Mouse (Mus musculus) left cerebral cortex, postnatal 36 days (tissue): ENCODE results near the gene Irx3. TPM values are rescaled to one million over a fixed set of nuclear protein-coding genes. Genes with fewer than 3 reads are reported as not detected.

ENCODE experiments used
- DNase-seq, 2 experiments: peaks; one replicate each; pipeline ENCODE4 v3.0.0; 2021 to 2022; ENCODE audit warnings: low spot score in 2 of 2, mixed read lengths in 1 of 2
- intact Hi-C: fragments of 180-260 bp; cut with DNase I; formaldehyde crosslinking; loops from one replicate; pipeline ENCODE4 v1.15.1; 2025
- total RNA-seq, 2 experiments: library from RNA; stranded (reverse); gene quantifications; 2 replicates each; pipeline ENCODE4 v1.2.3; 2021

Irx3 gene
- total RNA-seq, result under 1 TPM; 0.20 to 0.27 TPM

GRCm38 (mm10) chr8:91801839-91802238, at the start of gene Irx3:
TSS of gene Irx3 (minus strand) at chr8:91802067.
- intact Hi-C loops, result loop anchor here (1.0 to 10.0 kb wide), 2 partner anchors 554 to 873 kb away; partner anchors contain the start of gene Irx6

GRCm38 (mm10) chr8:91851359-91851758, 49.5 kb upstream of the Irx3 start:
- DNase-seq, result no peak
- intact Hi-C loops, result no loop called here

More at GRCm38 (mm10) chr8:91801839-91802238, at the start of gene Irx3:
- DNase-seq, result no peak

GRCm38 (mm10) chr8:91849984-91850383, 48.1 kb upstream of the Irx3 start:
- intact Hi-C loops, result no loop called here

GRCm38 (mm10) chr8:91849529-91849928, 47.7 kb upstream of the Irx3 start:
- intact Hi-C loops, result no loop called here

More at GRCm38 (mm10) chr8:91849984-91850383, 48.1 kb upstream of the Irx3 start:
- DNase-seq, result no peak

GRCm38 (mm10) chr8:91845641-91846040, 43.8 kb upstream of the Irx3 start:
- no peak for DNase-seq
- intact Hi-C loops, result no loop called here

More at GRCm38 (mm10) chr8:91849529-91849928, 47.7 kb upstream of the Irx3 start:
- DNase-seq, result no peak

- intact Hi-C loops, result no loop called here
- DNase-seq, result no peak
Observed at GRCm38 (mm10) chr8:91837131-91837530, 35.3 kb upstream of the Irx3 start.

GRCm38 (mm10) chr8:91836685-91837084, 34.8 kb upstream of the Irx3 start:
- intact Hi-C loops, result no loop called here
- no peak for DNase-seq

GRCm38 (mm10) chr8:91827661-91828060, 25.8 kb upstream of the Irx3 start:
- DNase-seq, result no peak
- intact Hi-C loops, result no loop called here

- intact Hi-C loops, result no loop called here
- DNase-seq, result no peak
Observed at GRCm38 (mm10) chr8:91827192-91827591, 25.3 kb upstream of the Irx3 start.

- intact Hi-C loops, result no loop called here
- DNase-seq, result no peak
Observed at GRCm38 (mm10) chr8:91823357-91823756, 21.5 kb upstream of the Irx3 start.

- no peak for DNase-seq
- intact Hi-C loops, result no loop called here
Observed at GRCm38 (mm10) chr8:91822746-91823145, 20.9 kb upstream of the Irx3 start.

- intact Hi-C loops, result no loop called here
Observed at GRCm38 (mm10) chr8:91821976-91822375, 20.1 kb upstream of the Irx3 start.

GRCm38 (mm10) chr8:91819778-91820177, 17.9 kb upstream of the Irx3 start:
- intact Hi-C loops, result no loop called here
- no peak for DNase-seq

More at GRCm38 (mm10) chr8:91821976-91822375, 20.1 kb upstream of the Irx3 start:
- DNase-seq, result no peak

GRCm38 (mm10) chr8:91818784-91819183, 16.9 kb upstream of the Irx3 start:
- intact Hi-C loops, result no loop called here
- no peak for DNase-seq

GRCm38 (mm10) chr8:91814106-91814505, 12.2 kb upstream of the Irx3 start:
- no peak for DNase-seq
- intact Hi-C loops, result no loop called here

GRCm38 (mm10) chr8:91806720-91807241, 4.9 kb upstream of the Irx3 start:
- intact Hi-C loops, result loop anchor here (10.0 kb wide), 1 partner anchor 868 kb away; the partner anchor contains the start of gene Irx6
- no peak for DNase-seq

- intact Hi-C loops, result loop anchor here (10.0 kb wide), 1 partner anchor 869 kb away; the partner anchor contains the start of gene Irx6
- DNase-seq, result no peak
Observed at GRCm38 (mm10) chr8:91806084-91806719, 4.3 kb upstream of the Irx3 start.

GRCm38 (mm10) chr8:91805254-91805671, 3.4 kb upstream of the Irx3 start:
- DNase-seq, result no peak
- intact Hi-C loops, result loop anchor here (10.0 kb wide), 1 partner anchor 870 kb away; the partner anchor contains the start of gene Irx6

- intact Hi-C loops, result loop anchor here (10.0 kb wide), 1 partner anchor 870 kb away; the partner anchor contains the start of gene Irx6
- DNase-seq, result no peak
Observed at GRCm38 (mm10) chr8:91804403-91805253, 2.8 kb upstream of the Irx3 start.
